Mouse (Mus musculus): ENCODE results near the gene Rab11fip3. TPM values are rescaled to one million over a fixed set of nuclear protein-coding genes. Genes with fewer than 3 reads are reported as not detected.

The Rab11fip3 gene
- 6.5 TPM for polyA plus RNA-seq (2015; fragmentation: Illumina TruSeq; extraction: RNeasy Lipid Tissue Mini Kit (QIAGEN cat#74804); ENCODE audit: insufficient read depth, low replicate concordance)

GRCm38 (mm10) chr17:26068831-26069739 is at the start of gene Rab11fip3:
Gene Rab11fip3, minus strand, starts transcription at chr17:26069555.

DNA sequence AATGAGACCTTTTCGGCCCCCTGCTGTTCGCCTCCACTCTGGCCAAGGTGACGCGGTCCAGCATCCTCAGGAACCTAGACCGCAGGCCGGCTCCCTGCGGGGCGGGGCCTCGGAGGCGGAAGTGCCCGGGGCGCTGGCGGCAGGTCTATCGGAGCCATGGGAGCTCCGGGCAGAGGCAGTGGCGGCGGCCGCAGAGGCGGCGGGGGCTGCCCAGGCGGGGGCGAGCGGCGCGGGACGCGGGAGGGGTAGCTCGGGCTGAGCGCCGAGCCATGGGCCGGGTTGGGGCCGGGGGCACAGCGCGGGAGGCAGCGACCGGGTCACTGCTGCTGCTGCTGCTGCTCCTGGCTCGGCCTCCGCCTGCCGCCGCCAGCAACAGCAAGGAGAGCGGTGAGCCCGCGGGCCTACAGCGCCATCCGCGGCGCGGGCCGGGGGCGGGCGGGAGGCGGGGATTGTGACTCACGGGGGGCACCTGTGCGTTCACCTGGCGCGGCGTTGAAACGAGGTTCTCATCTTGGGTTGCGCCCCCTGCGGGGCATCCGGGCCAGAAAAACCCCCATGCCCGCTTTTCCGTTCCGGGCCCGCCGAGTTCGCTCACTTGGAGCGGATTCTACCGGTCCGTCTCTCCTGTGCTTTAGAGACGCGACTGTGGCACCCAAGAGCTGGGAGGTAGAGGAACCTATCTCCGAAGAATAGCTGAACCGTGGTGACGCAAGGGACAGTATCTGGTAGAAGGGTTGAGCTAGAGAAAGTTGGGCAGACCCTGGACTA is 44.0 kb upstream of the Rab11fip3 start, which contains the start of gene Tmem8:
Tmem8 (plus strand) TSS at position 119 of the 768 bp plus-strand sequence.

DNA sequence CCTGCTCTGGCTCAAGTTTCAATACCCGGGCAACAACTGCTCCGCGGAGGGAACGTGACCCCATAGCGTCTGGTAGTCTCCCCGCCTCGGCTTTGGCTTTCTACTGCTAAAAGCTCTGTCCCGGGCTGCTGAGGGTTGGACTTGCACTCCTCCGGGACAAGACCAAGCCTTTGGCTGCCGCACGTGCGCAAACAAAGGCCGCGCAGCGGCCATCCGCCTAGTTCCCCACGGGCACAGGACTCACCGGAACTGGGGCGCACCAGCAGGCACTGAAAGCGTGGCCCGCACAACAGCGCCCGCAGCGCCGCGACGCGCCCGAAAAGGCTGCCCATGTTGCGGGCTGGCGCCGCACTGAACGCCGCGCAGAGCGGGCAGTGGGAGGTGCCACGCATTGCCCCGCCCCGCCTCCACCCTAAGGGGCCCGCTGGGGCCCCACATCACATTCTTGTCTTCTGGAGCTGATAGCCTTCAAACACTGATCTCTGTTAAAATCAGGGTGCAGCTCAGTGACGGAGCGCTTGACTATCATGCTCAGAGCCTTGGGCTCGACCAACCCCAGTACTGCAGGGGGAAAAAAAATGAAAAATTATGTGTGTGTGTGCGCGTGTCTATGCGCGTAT is 25.9 kb upstream of the Rab11fip3 start, which contains the start of gene Nme4:
Nme4 (minus strand) TSS at position 482 of the 620 bp plus-strand sequence.

DNA sequence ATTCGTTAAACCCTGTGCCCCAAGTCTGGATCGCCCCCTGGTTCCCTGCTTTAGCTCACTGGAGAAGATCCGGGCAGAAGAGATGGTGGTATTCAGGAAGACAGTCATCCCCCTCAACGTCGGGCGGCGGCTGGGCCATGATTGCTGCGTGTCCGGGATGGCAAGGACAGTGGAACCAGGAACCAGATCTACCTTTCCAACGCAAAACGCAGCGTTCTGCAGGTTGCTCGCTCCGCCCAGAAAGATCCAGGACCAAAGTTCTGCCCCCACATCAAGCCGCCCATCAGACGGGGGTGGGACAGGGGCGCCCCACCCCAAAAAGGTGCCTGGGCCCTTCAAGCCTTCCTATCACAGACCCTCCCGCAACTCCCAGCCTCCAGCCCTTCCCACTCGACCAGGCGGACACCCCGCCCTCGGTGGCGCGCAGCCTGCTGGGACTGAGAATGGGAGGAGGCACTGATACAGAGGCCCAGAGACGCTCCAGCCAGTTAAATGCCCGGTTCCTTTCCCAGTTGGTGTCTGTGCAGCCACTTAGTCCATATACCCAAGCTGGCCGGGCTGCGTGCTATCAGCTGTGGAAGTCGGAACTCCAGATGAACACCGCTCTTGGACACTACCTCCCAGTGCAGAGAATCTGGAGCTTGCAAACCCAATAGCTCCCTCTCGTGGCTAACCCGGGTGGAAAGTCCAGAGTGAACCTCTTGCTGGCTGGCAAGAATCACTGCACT is 20.7 kb upstream of the Rab11fip3 start, which contains the start of gene Decr2:
Decr2 (minus strand) TSS at position 433 of the 728 bp plus-strand sequence.

DNA sequence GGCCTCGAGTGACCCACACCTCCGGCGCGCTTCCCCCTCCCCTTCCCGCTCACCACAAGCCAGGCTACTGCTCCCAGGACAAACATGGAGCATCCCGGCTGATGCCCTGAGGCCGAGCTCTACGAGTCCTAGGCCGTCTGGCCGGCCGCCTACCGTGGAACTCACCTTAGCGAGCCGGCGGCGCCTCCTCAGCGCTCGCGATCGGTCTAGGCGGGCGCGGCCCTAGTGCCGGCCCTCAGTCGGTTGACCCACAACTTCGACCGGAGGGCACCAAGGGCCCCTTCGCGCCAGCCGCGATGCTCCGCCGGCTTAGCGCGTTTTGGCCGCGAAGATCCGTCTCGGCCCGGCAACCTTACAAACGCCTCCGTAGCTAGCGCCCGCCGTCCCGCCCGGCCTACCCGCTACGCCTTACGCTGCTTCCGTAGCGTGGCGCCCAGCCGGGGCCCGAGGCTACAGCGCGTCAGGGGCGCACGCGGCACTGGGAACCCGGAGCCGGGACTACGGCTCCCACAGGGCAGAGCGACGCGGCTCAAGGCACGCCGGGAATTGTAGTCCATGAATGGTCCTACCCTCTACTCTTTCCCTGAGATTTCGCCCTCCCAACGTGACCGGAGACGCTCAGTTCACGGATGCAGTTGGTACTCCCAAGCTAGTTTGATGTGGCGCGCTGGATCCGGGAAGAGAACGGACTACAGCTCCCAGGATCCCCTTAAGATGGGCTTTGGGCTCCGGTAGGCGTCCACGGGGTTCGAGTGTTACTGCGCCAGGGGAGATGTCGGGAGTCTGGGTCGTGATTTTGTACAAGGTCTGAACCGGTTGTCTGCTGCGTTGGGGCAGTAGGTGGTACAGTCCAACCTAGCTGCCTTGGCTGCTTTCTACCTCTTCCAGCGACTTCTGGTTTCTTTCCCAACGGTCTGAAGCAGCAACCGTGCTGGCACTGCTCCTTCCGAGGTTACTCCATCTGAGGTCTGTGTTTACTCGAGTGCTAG is 83.8 kb downstream of the Rab11fip3 start, which contains the start of gene Capn15:
Capn15 (minus strand) TSS at position 491 of the 989 bp plus-strand sequence.

DNA sequence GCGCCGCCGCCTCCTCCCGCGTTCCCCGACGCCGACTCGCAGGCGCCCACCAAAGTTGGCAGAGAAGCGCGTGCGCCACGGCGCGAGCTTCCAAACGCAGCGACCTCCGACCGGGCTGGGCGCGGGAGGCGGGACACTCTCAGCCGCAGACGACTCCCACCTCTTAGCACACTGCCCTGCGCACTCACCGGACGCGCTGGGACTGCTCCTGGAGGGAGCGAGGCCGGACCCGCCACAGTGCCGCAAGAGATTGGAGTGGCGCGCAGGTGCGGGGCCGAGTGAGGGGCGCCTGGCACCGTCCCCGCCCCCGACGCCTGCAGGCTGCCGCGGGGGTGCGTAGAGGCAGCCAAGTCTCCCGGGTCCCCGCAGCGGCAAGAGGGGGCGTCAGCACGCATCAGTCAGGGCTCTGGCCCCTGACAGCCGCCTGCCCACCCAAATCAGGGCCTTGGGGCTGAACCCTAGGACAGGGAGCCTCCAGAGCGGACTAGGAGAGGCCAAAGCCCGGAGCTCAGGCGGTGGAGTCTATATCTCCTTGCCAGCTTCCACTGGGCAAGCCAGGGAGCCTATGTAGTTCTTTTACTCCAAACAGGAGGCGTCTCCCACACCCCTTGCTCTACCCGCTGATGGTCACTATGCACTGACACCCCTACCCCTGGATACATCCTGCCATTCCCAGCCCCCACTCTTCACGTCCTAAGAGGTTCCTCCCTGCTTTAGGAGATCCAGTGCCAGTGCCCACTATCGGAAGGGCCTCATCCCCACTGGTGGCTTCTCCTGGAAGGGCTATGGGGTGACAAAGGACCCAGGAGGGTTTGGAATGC is 117.3 kb downstream of the Rab11fip3 start, which contains the start of gene A930017K11Rik:
A930017K11Rik (minus strand) TSS at position 763 of the 821 bp plus-strand sequence.

GRCm38 (mm10) chr17:25944366-25945163 is 124.8 kb downstream of the Rab11fip3 start, which contains the start of the genes Pigq and Nhlrc4:
Gene Pigq, minus strand, starts transcription at chr17:25944936.
Gene Nhlrc4, minus strand, starts transcription at chr17:25944961.

Other genes with a start within 250 kb of the Rab11fip3 start
- gene Wdr24, start 245.9 kb downstream of the Rab11fip3 start, polyA plus RNA-seq (2015; fragmentation: Illumina TruSeq; extraction: RNeasy Lipid Tissue Mini Kit (QIAGEN cat#74804); ENCODE audit: insufficient read depth, low replicate concordance): 7.8 TPM
- gene Jmjd8, start 240.7 kb downstream of the Rab11fip3 start, polyA plus RNA-seq (2015; fragmentation: Illumina TruSeq; extraction: RNeasy Lipid Tissue Mini Kit (QIAGEN cat#74804); ENCODE audit: insufficient read depth, low replicate concordance): 21.8 TPM
- 41.4 TPM for gene Stub1, start 236.2 kb downstream of the Rab11fip3 start, polyA plus RNA-seq (2015; fragmentation: Illumina TruSeq; extraction: RNeasy Lipid Tissue Mini Kit (QIAGEN cat#74804); ENCODE audit: insufficient read depth, low replicate concordance)
- not detected for gene Rhbdl1, start 232.3 kb downstream of the Rab11fip3 start, polyA plus RNA-seq (2015; fragmentation: Illumina TruSeq; extraction: RNeasy Lipid Tissue Mini Kit (QIAGEN cat#74804); ENCODE audit: insufficient read depth, low replicate concordance)
- 0.30 TPM for gene Gm20683, start 227.8 kb downstream of the Rab11fip3 start, polyA plus RNA-seq (2015; fragmentation: Illumina TruSeq; extraction: RNeasy Lipid Tissue Mini Kit (QIAGEN cat#74804); ENCODE audit: insufficient read depth, low replicate concordance)
- gene Rhot2, start 224.7 kb downstream of the Rab11fip3 start, polyA plus RNA-seq (2015; fragmentation: Illumina TruSeq; extraction: RNeasy Lipid Tissue Mini Kit (QIAGEN cat#74804); ENCODE audit: insufficient read depth, low replicate concordance): 38.1 TPM
- gene Wdr90, start 208.1 kb downstream of the Rab11fip3 start, polyA plus RNA-seq (2015; fragmentation: Illumina TruSeq; extraction: RNeasy Lipid Tissue Mini Kit (QIAGEN cat#74804); ENCODE audit: insufficient read depth, low replicate concordance): 9.6 TPM
- 1.4 TPM for gene Mcrip2, start 200.8 kb downstream of the Rab11fip3 start, polyA plus RNA-seq (2015; fragmentation: Illumina TruSeq; extraction: RNeasy Lipid Tissue Mini Kit (QIAGEN cat#74804); ENCODE audit: insufficient read depth, low replicate concordance)
- 14.3 TPM for gene Mettl26, start 194.5 kb downstream of the Rab11fip3 start, polyA plus RNA-seq (2015; fragmentation: Illumina TruSeq; extraction: RNeasy Lipid Tissue Mini Kit (QIAGEN cat#74804); ENCODE audit: insufficient read depth, low replicate concordance)
- 0.21 TPM for gene Wfikkn1, start 188.7 kb downstream of the Rab11fip3 start, polyA plus RNA-seq (2015; fragmentation: Illumina TruSeq; extraction: RNeasy Lipid Tissue Mini Kit (QIAGEN cat#74804); ENCODE audit: insufficient read depth, low replicate concordance)
- gene Rab40c, start 149.8 kb downstream of the Rab11fip3 start, polyA plus RNA-seq (2015; fragmentation: Illumina TruSeq; extraction: RNeasy Lipid Tissue Mini Kit (QIAGEN cat#74804); ENCODE audit: insufficient read depth, low replicate concordance): 10.4 TPM
- gene Pigq, start 124.6 kb downstream of the Rab11fip3 start, polyA plus RNA-seq (2015; fragmentation: Illumina TruSeq; extraction: RNeasy Lipid Tissue Mini Kit (QIAGEN cat#74804); ENCODE audit: insufficient read depth, low replicate concordance): 70.8 TPM
- 0.28 TPM for gene Nhlrc4, start 124.6 kb downstream of the Rab11fip3 start, polyA plus RNA-seq (2015; fragmentation: Illumina TruSeq; extraction: RNeasy Lipid Tissue Mini Kit (QIAGEN cat#74804); ENCODE audit: insufficient read depth, low replicate concordance)
- gene A930017K11Rik, start 117.0 kb downstream of the Rab11fip3 start, polyA plus RNA-seq (2015; fragmentation: Illumina TruSeq; extraction: RNeasy Lipid Tissue Mini Kit (QIAGEN cat#74804); ENCODE audit: insufficient read depth, low replicate concordance): not detected
- 5.8 TPM for gene Capn15, start 83.8 kb downstream of the Rab11fip3 start, polyA plus RNA-seq (2015; fragmentation: Illumina TruSeq; extraction: RNeasy Lipid Tissue Mini Kit (QIAGEN cat#74804); ENCODE audit: insufficient read depth, low replicate concordance)
- 13.1 TPM for gene Decr2, start 20.8 kb upstream of the Rab11fip3 start, polyA plus RNA-seq (2015; fragmentation: Illumina TruSeq; extraction: RNeasy Lipid Tissue Mini Kit (QIAGEN cat#74804); ENCODE audit: insufficient read depth, low replicate concordance)
- gene Nme4, start 26.0 kb upstream of the Rab11fip3 start, polyA plus RNA-seq (2015; fragmentation: Illumina TruSeq; extraction: RNeasy Lipid Tissue Mini Kit (QIAGEN cat#74804); ENCODE audit: insufficient read depth, low replicate concordance): 4.7 TPM
- gene Tmem8, start 43.7 kb upstream of the Rab11fip3 start, polyA plus RNA-seq (2015; fragmentation: Illumina TruSeq; extraction: RNeasy Lipid Tissue Mini Kit (QIAGEN cat#74804); ENCODE audit: insufficient read depth, low replicate concordance): 14.4 TPM
- 29.7 TPM for gene Mrpl28, start 53.9 kb upstream of the Rab11fip3 start, polyA plus RNA-seq (2015; fragmentation: Illumina TruSeq; extraction: RNeasy Lipid Tissue Mini Kit (QIAGEN cat#74804); ENCODE audit: insufficient read depth, low replicate concordance)
- 47.8 TPM for gene Axin1, start 69.1 kb upstream of the Rab11fip3 start, polyA plus RNA-seq (2015; fragmentation: Illumina TruSeq; extraction: RNeasy Lipid Tissue Mini Kit (QIAGEN cat#74804); ENCODE audit: insufficient read depth, low replicate concordance)
- 0.39 TPM for gene Pdia2, start 129.5 kb upstream of the Rab11fip3 start, polyA plus RNA-seq (2015; fragmentation: Illumina TruSeq; extraction: RNeasy Lipid Tissue Mini Kit (QIAGEN cat#74804); ENCODE audit: insufficient read depth, low replicate concordance)
- 2.6 TPM for gene Rgs11, start 133.4 kb upstream of the Rab11fip3 start, polyA plus RNA-seq (2015; fragmentation: Illumina TruSeq; extraction: RNeasy Lipid Tissue Mini Kit (QIAGEN cat#74804); ENCODE audit: insufficient read depth, low replicate concordance)
- not detected for gene Arhgdig, start 138.2 kb upstream of the Rab11fip3 start, polyA plus RNA-seq (2015; fragmentation: Illumina TruSeq; extraction: RNeasy Lipid Tissue Mini Kit (QIAGEN cat#74804); ENCODE audit: insufficient read depth, low replicate concordance)
- gene Fam234a, start 174.7 kb upstream of the Rab11fip3 start, polyA plus RNA-seq (2015; fragmentation: Illumina TruSeq; extraction: RNeasy Lipid Tissue Mini Kit (QIAGEN cat#74804); ENCODE audit: insufficient read depth, low replicate concordance): 27.0 TPM
- gene Luc7l, start 183.3 kb upstream of the Rab11fip3 start, polyA plus RNA-seq (2015; fragmentation: Illumina TruSeq; extraction: RNeasy Lipid Tissue Mini Kit (QIAGEN cat#74804); ENCODE audit: insufficient read depth, low replicate concordance): 104 TPM

Measured in spleen, adult 10 weeks (tissue).